11 mouse cellular contexts compared by ENCODE assay signal in genomic region chr17:73942268-73942962, GRCm38 (mm10). TPM values are rescaled to one million over a fixed set of nuclear protein-coding genes. Genes with fewer than 3 reads are reported as not detected.
DNase-seq lines count a peak whose midpoint lies in the region; TF ChIP-seq lines count a peak whose summit lies in the region.
"Had no signal": no experiment of that assay in that cellular context is flagged by ENCODE, and none has a peak within 500 bp of the region (broad histone marks: within the 10 kb centered on the region; RNA-seq: fewer than 3 reads in every experiment).

No protein-coding gene starts in this region.

- no peak overlapping the region for H3ac ChIP-seq in myocyte (ENCODE audit: control insufficient read depth, insufficient read length)

- no peaks in the 10 kb centered on the region for H3K27me3 ChIP-seq in myocyte (ENCODE audit: control insufficient read depth, insufficient read depth, insufficient read length)
- H3K27me3 ChIP-seq: neural tube, embryonic 12.5 days had no signal

- H3K4me2 ChIP-seq in myocyte (ENCODE audit: low read depth): peak overlapping the region; percentile 85
- H3K4me2 ChIP-seq: neural tube, embryonic 12.5 days had no signal

- peak overlapping the region; percentile 54 for H3K27ac ChIP-seq in layer of hippocampus, adult 2 months
- H3K27ac ChIP-seq: limb, embryonic 10.5 days; neural tube, embryonic 12.5 days had no signal

- H3K36me3 ChIP-seq in myocyte (ENCODE audit: control insufficient read depth, insufficient read depth): no peaks in the 10 kb centered on the region
- H3K36me3 ChIP-seq: limb, embryonic 10.5 days; neural tube, embryonic 12.5 days had no signal

- TF ChIP-seq CTCF in layer of hippocampus, adult 2 months (conservative IDR thresholded peaks at IDR 0.05): no peak

- no peak for DNase-seq in layer of hippocampus, adult 2 months (ENCODE audit: low spot score in 2 of 2)
- DNase-seq in layer of hippocampus, postnatal 10 days (ENCODE audit: low spot score in 2 of 2): no peak
- peak; percentile 81 for DNase-seq in adipocyte (ENCODE audit: low spot score)
- DNase-seq in heart, postnatal 14 days: peak; percentile 38 to 42
- DNase-seq in cerebellum, adult 11 months: no peak
- DNase-seq in right cerebral cortex, postnatal 4 days: no peak
- no peak for DNase-seq in cerebellum, adult 9-10 months
- DNase-seq: gastrocnemius, postnatal 25 days had no signal

- H3K4me3 ChIP-seq in layer of hippocampus, adult 2 months: no peak overlapping the region
- no peak overlapping the region for H3K4me3 ChIP-seq in myocyte
- H3K4me3 ChIP-seq: limb, embryonic 10.5 days; neural tube, embryonic 12.5 days had no signal

- no peaks in the 10 kb centered on the region for H3K79me2 ChIP-seq in myocyte (ENCODE audit: control insufficient read depth, insufficient read depth)

- no peak for TF ChIP-seq POLR2A in myocyte (IDR thresholded peaks at IDR 0.05; ENCODE audit: insufficient read length, low read depth)

- intact Hi-C loops in heart, postnatal 14 days (cut with DNase I): no loop called here

TF ChIP-seq in myocyte, 11 proteins besides CTCF, POLR2A, EP300 and RAD21:
- TF ChIP-seq MYOD1 (IDR thresholded peaks at IDR 0.05; ENCODE audit: control insufficient read depth in 1 of 3, insufficient read length in 2 of 3, low read depth in 2 of 3) (no peak), TCF12 (IDR thresholded peaks at IDR 0.05; ENCODE audit: insufficient read depth, poor library complexity, severe bottlenecking) (no peak), REST (IDR thresholded peaks at IDR 0.05; ENCODE audit: insufficient read depth, insufficient read length) (no peak), TCF3 (IDR thresholded peaks at IDR 0.05; ENCODE audit: insufficient read length, low read depth) (no peak), POLR2AphosphoS2 (IDR thresholded peaks at IDR 0.05; ENCODE audit: insufficient read length, low read depth) (no peak), MAX (IDR thresholded peaks at IDR 0.05; ENCODE audit: low read depth) (no peak), MYOG (IDR thresholded peaks at IDR 0.05; ENCODE audit: control insufficient read depth in 1 of 3, insufficient read depth in 1 of 3, insufficient read length in 2 of 3, low read depth in 2 of 3) (no peak), CEBPB (IDR thresholded peaks at IDR 0.05; ENCODE audit: insufficient read depth, poor library complexity, severe bottlenecking) (no peak), E2F4 (IDR thresholded peaks at IDR 0.05; ENCODE audit: insufficient read depth) (no peak), SRF (IDR thresholded peaks at IDR 0.05; ENCODE audit: control insufficient read depth, insufficient read length, low read depth) (no peak)

RNA-seq across cellular contexts. Expression of gene Xdh, which starts 7.6 kb away (rescaled TPM):
- total RNA-seq in layer of hippocampus, adult 2 months (2021): 10 to 100 TPM; 18.8 to 20.2 TPM
- under 1 TPM; 0.49 to 0.82 TPM for total RNA-seq in layer of hippocampus, postnatal 10 days (2021)
- total RNA-seq in heart, postnatal 14 days (2021): 10 to 100 TPM; 40.6 to 66.0 TPM
- polyA plus RNA-seq in myocyte (2012; fragmentation: generic; extraction: Trizol): 0.55 TPM

Comparison
In these comparisons a context has a peak if more than half of its experiments do, and no peak if none do; other contexts are left out.
1. RNA of gene Xdh, which starts 7.6 kb away (total RNA-seq): 40.6 to 66.0 TPM in heart, postnatal 14 days and 18.8 to 20.2 TPM in layer of hippocampus, adult 2 months; 0.49 to 0.82 TPM in layer of hippocampus, postnatal 10 days; every median in the first group is over 10 times any median in the second.
2. DNase-seq: peak in adipocyte (single experiment) and heart, postnatal 14 days (2 of 2); none in layer of hippocampus, adult 2 months (0 of 2), layer of hippocampus, postnatal 10 days (0 of 2), cerebellum, adult 11 months (single experiment), right cerebral cortex, postnatal 4 days (single experiment) and cerebellum, adult 9-10 months (single experiment).